Mouse (Mus musculus): ENCODE data around the gene Ist1. TPM values are rescaled to one million over a fixed set of nuclear protein-coding genes. Genes with fewer than 3 reads are reported as not detected.
A peak's percentile ranks its signal among the peaks of the same experiment; 100 is the strongest.

Gene Ist1
- total RNA-seq, 2 experiments from 2014 or later, result 70.0 to 72.1 TPM

- Histone ChIP-seq H3K27ac (0 out of 2 replicates have a peak overlapping the region, but pooled peaks have one; percentile 10), H3K4me3 (no peak overlapping the region)
- no peak for TF ChIP-seq CTCF (IDR thresholded peaks at IDR 0.05)
- intact Hi-C loops (cut with DNase I), result no loop called here
- peak; percentile 32 to 42 for DNase-seq (ENCODE audit: extremely low spot score in 1 of 2, low spot score in 2 of 2)
Observed at GRCm38 (mm10) chr8:109675896-109676643, 17.0 kb downstream of the Ist1 start.

- TF ChIP-seq CTCF (IDR thresholded peaks at IDR 0.05), result no peak
- Histone ChIP-seq H3K4me3 (no peak overlapping the region), H3K27ac (no peak overlapping the region)
- no peak for DNase-seq (ENCODE audit: extremely low spot score in 1 of 2, low spot score in 2 of 2)
- intact Hi-C loops (cut with DNase I), result no loop called here
Observed at GRCm38 (mm10) chr8:109673596-109673995, 19.5 kb downstream of the Ist1 start.

- intact Hi-C loops (cut with DNase I), result no loop called here
- no peak for DNase-seq (ENCODE audit: extremely low spot score in 1 of 2, low spot score in 2 of 2)
- Histone ChIP-seq H3K4me3 (no peak overlapping the region), H3K27ac (no peak overlapping the region)
- TF ChIP-seq CTCF (IDR thresholded peaks at IDR 0.05), result no peak
Observed at GRCm38 (mm10) chr8:109672656-109673055, 20.4 kb downstream of the Ist1 start.

- Histone ChIP-seq H3K4me3 (no peak overlapping the region), H3K27ac (no peak overlapping the region)
- no peak for DNase-seq (ENCODE audit: extremely low spot score in 1 of 2, low spot score in 2 of 2)
- intact Hi-C loops (cut with DNase I), result no loop called here
- no peak for TF ChIP-seq CTCF (IDR thresholded peaks at IDR 0.05)
Observed at GRCm38 (mm10) chr8:109666616-109667015, 26.4 kb downstream of the Ist1 start.

GRCm38 (mm10) chr8:109662328-109662727 is 30.7 kb downstream of the Ist1 start:
- DNase-seq (ENCODE audit: extremely low spot score in 1 of 2, low spot score in 2 of 2), result no peak
- Histone ChIP-seq H3K4me3 (no peak overlapping the region), H3K27ac (no peak overlapping the region)
- TF ChIP-seq CTCF (IDR thresholded peaks at IDR 0.05), result no peak
- intact Hi-C loops (cut with DNase I), result no loop called here

- H3K27ac ChIP-seq, result 0 out of 2 replicates have a peak overlapping the region, but pooled peaks have one; percentile 33
- no peak overlapping the region for H3K4me3 ChIP-seq
- DNase-seq (ENCODE audit: extremely low spot score in 1 of 2, low spot score in 2 of 2), result no peak
- intact Hi-C loops (cut with DNase I), result no loop called here
- no peak for TF ChIP-seq CTCF (IDR thresholded peaks at IDR 0.05)
Observed at GRCm38 (mm10) chr8:109656860-109657259, 36.2 kb downstream of the Ist1 start.

GRCm38 (mm10) chr8:109650801-109651200 is 42.3 kb downstream of the Ist1 start:
- intact Hi-C loops (cut with DNase I), result no loop called here
- Histone ChIP-seq H3K4me3 (no peak overlapping the region), H3K27ac (no peak overlapping the region)
- DNase-seq (ENCODE audit: extremely low spot score in 1 of 2, low spot score in 2 of 2), result no peak
- no peak for TF ChIP-seq CTCF (IDR thresholded peaks at IDR 0.05)

GRCm38 (mm10) chr8:109648469-109648868 is 44.6 kb downstream of the Ist1 start:
- intact Hi-C loops (cut with DNase I), result no loop called here
- no peak for DNase-seq (ENCODE audit: extremely low spot score in 1 of 2, low spot score in 2 of 2)
- Histone ChIP-seq H3K27ac (no peak overlapping the region), H3K4me3 (no peak overlapping the region)
- no peak for TF ChIP-seq CTCF (IDR thresholded peaks at IDR 0.05)

GRCm38 (mm10) chr8:109647331-109647730 is 45.7 kb downstream of the Ist1 start:
- no peak for TF ChIP-seq CTCF (IDR thresholded peaks at IDR 0.05)
- no peak overlapping the region for H3K27ac ChIP-seq
- intact Hi-C loops (cut with DNase I), result no loop called here
- no peak for DNase-seq (ENCODE audit: extremely low spot score in 1 of 2, low spot score in 2 of 2)
- H3K4me3 ChIP-seq, result no peak overlapping the region

GRCm38 (mm10) chr8:109641236-109641635 is 51.8 kb downstream of the Ist1 start:
- intact Hi-C loops (cut with DNase I), result no loop called here
- no peak overlapping the region for H3K4me3 ChIP-seq
- no peak for TF ChIP-seq CTCF (IDR thresholded peaks at IDR 0.05)
- DNase-seq (ENCODE audit: extremely low spot score in 1 of 2, low spot score in 2 of 2), result no peak
- H3K27ac ChIP-seq, result no peak overlapping the region

GRCm38 (mm10) chr8:109640410-109640809 is 52.6 kb downstream of the Ist1 start:
- intact Hi-C loops (cut with DNase I), result no loop called here
- DNase-seq (ENCODE audit: extremely low spot score in 1 of 2, low spot score in 2 of 2), result no peak
- TF ChIP-seq CTCF (IDR thresholded peaks at IDR 0.05), result no peak
- Histone ChIP-seq H3K27ac (no peak overlapping the region), H3K4me3 (no peak overlapping the region)

GRCm38 (mm10) chr8:109638851-109639250 is 54.2 kb downstream of the Ist1 start:
- no peak for DNase-seq (ENCODE audit: extremely low spot score in 1 of 2, low spot score in 2 of 2)
- Histone ChIP-seq H3K4me3 (no peak overlapping the region), H3K27ac (no peak overlapping the region)
- no peak for TF ChIP-seq CTCF (IDR thresholded peaks at IDR 0.05)
- intact Hi-C loops (cut with DNase I), result no loop called here

- Histone ChIP-seq H3K4me3 (no peak overlapping the region), H3K27ac (no peak overlapping the region)
- intact Hi-C loops (cut with DNase I), result no loop called here
- DNase-seq (ENCODE audit: extremely low spot score in 1 of 2, low spot score in 2 of 2), result no peak
- TF ChIP-seq CTCF (IDR thresholded peaks at IDR 0.05), result no peak
Observed at GRCm38 (mm10) chr8:109635146-109635545, 57.9 kb downstream of the Ist1 start.

Data from left cerebral cortex, adult 2 months (tissue).